Mouse (Mus musculus): ENCODE measurements at regions not wholly inside any gene's neighbourhood (a gene's known extent, or its start where the extent isn't known, plus 50 kb on each side); places are given as distances from the start of the nearest gene placed in this dataset.
A peak's percentile ranks its signal among the peaks of the same experiment; 100 is the strongest.

- no peak for DNase-seq
Observed at GRCm38 (mm10) chr11:114128841-114129240, 62.0 kb upstream of the Sdk2 start.

- no peak for DNase-seq
Observed at GRCm38 (mm10) chr11:114127426-114127825, 60.6 kb upstream of the Sdk2 start.

GRCm38 (mm10) chr11:114122175-114122574, 55.3 kb upstream of the Sdk2 start:
- peak; percentile 3 for DNase-seq

GRCm38 (mm10) chr11:114119135-114119534, 52.3 kb upstream of the Sdk2 start:
- no peak for DNase-seq
